ENCODE assay signal across 8 mouse cellular contexts in the genomic region with DNA sequence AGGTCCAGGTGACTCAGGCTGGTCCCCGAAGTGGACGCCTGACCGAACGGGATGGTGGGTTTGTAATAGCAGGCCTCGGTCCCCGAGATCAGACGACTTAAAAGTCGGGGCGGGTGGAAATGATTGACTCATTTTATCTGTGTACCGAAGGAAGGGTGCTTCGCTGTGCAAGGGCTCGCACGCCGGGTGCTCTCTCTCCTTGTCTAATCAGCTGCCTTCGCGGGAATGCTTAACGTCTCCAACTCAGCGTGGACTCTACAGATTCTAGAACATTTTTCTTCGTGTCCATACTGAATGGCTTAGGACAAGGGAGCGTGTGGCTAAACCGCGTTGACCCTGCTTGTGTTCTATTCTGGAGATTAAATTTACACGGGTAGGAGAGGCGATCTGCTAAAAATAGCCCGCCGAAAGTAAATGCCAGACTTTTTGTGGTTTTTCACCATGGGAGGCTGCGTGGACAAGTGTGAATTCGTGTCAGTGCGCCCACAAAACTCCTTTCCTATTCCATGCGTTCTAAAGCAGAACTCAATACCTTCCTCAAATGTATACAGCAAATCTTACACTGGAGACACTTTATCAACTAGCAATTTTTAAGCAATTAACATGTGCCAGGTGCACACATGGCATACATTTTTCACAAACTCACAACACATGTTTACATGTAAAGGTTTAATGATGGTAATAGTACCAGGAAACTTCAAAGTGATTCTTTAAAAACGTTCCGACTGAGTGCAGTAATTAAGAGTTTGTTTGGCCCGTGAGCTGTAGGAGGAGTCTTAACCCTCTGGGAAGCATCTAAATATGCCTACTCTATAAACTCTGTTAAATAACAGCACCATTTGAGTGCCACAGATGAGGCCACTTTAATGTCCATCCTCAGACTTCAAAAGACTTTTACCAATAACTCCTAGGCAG. TPM values are rescaled to one million over a fixed set of nuclear protein-coding genes. Genes with fewer than 3 reads are reported as not detected.
DNase-seq lines count a peak whose midpoint lies in the region; ATAC-seq and TF ChIP-seq lines count a peak whose summit lies in the region.

No protein-coding gene starts in this region.

- peak overlapping the region; percentile 90 for H3K4me2 ChIP-seq in forebrain, embryonic 12.5 days
- H3K4me2 ChIP-seq in midbrain, embryonic 15.5 days = peak overlapping the region; percentile 98

- H3K9me3 ChIP-seq in forebrain, embryonic 12.5 days = no peaks in the 10 kb centered on the region
- no peaks in the 10 kb centered on the region for H3K9me3 ChIP-seq in midbrain, embryonic 15.5 days

- peak overlapping the region; percentile 52 for H3K9ac ChIP-seq in heart, adult 2 months (ENCODE audit: low read depth, low read length)
- peak overlapping the region; percentile 71 for H3K9ac ChIP-seq in forebrain, embryonic 12.5 days
- peak overlapping the region; percentile 48 for H3K9ac ChIP-seq in midbrain, embryonic 15.5 days

- WGBS in heart, adult 2 months = 6% methylated on average over 33 of the region's 33 CpGs
- WGBS in forebrain, embryonic 12.5 days = 8% methylated on average over 33 of the region's 33 CpGs
- WGBS in midbrain, embryonic 15.5 days = 8% methylated on average over 33 of the region's 33 CpGs

- H3K36me3 ChIP-seq in heart, adult 2 months (ENCODE audit: control insufficient read depth, insufficient read depth, low read length) = no peaks in the 10 kb centered on the region
- no peaks in the 10 kb centered on the region for H3K36me3 ChIP-seq in forebrain, embryonic 12.5 days (replicated peaks)
- no peaks in the 10 kb centered on the region for H3K36me3 ChIP-seq in midbrain, embryonic 15.5 days (replicated peaks)

- peak overlapping the region; percentile 93 for H3K27ac ChIP-seq in heart, adult 2 months
- H3K27ac ChIP-seq in forebrain, embryonic 12.5 days = peak overlapping the region; percentile 26; the same call in 1 of the 2 replicates
- H3K27ac ChIP-seq in midbrain, embryonic 15.5 days = no peak overlapping the region; the same call in 1 of the 2 replicates

- no peak for DNase-seq in heart, adult 2 months
- no peak for DNase-seq in heart, postnatal 14 days
- DNase-seq in left cerebral cortex, adult 18-20 months (ENCODE audit: low spot score in 2 of 2) = peak; percentile 30 to 58
- no peak for DNase-seq in spleen, adult 18-20 months
- no peak for DNase-seq in thymus, postnatal 14 days

- no peaks in the 10 kb centered on the region for H3K79me2 ChIP-seq in heart, adult 2 months (replicated peaks; ENCODE audit: control insufficient read depth, insufficient read depth, low read length)

- ATAC-seq in CD4-positive, CD25-positive, alpha-beta regulatory T cell, adult 4 months = peak; percentile 67
- peak; percentile 68 for ATAC-seq in forebrain, embryonic 12.5 days (ENCODE audit: low FRiP score)
- peak; percentile 77 for ATAC-seq in midbrain, embryonic 15.5 days (replicated peaks)

- peaks cover 4% of the 10 kb centered on the region for H3K4me1 ChIP-seq in heart, adult 2 months (ENCODE audit: control insufficient read depth, insufficient read depth, low read length)
- H3K4me1 ChIP-seq in forebrain, embryonic 12.5 days = peaks cover 16% of the 10 kb centered on the region
- H3K4me1 ChIP-seq in midbrain, embryonic 15.5 days = peaks cover 10% of the 10 kb centered on the region

- no peak for TF ChIP-seq POLR2A in heart, adult 2 months (IDR thresholded peaks at IDR 0.05; ENCODE audit: insufficient read depth, low read depth, low read length)

- no peak for TF ChIP-seq EP300 in heart, adult 2 months (IDR thresholded peaks at IDR 0.05; ENCODE audit: insufficient read depth, low read depth, low read length)

- TF ChIP-seq CTCF in heart, adult 2 months (IDR thresholded peaks at IDR 0.05) = no peak

- intact Hi-C loops in heart, adult 2 months (cut with DNase I) = loop anchor here (2.0 to 5.0 kb wide), 3 partner anchors 30 to 81 kb away; partner anchors contain the start of gene Prmt9
- intact Hi-C loops in heart, postnatal 14 days (cut with DNase I) = loop anchor here (5.0 kb wide), 2 partner anchors 41 to 76 kb away; no protein-coding TSS in a partner anchor

- no peaks in the 10 kb centered on the region for H3K27me3 ChIP-seq in heart, adult 2 months (ENCODE audit: control insufficient read depth, insufficient read depth, low read length)
- H3K27me3 ChIP-seq in forebrain, embryonic 12.5 days = peaks cover 45% of the 10 kb centered on the region
- peaks cover 14% of the 10 kb centered on the region; the same call in 1 of the 2 replicates for H3K27me3 ChIP-seq in midbrain, embryonic 15.5 days (replicated peaks)

- H3K4me3 ChIP-seq in heart, adult 2 months = peak overlapping the region; percentile 88
- H3K4me3 ChIP-seq in forebrain, embryonic 12.5 days (replicated peaks) = peak overlapping the region; percentile 66
- H3K4me3 ChIP-seq in midbrain, embryonic 15.5 days = peak overlapping the region; percentile 60

RNA-seq across cellular contexts. Expression of gene Arhgap10, which starts 0.7 kb away (rescaled TPM):
- total RNA-seq in heart, adult 2 months (2021) = 10 to 100 TPM; 51.4 to 58.2 TPM
- 22.5 and 29.9 TPM in 2 replicates for polyA plus RNA-seq in heart, adult 2 months (2012; rRNA removed)
- total RNA-seq in heart, postnatal 14 days (2021) = 10 to 100 TPM; 48.6 to 52.5 TPM
- 1 to 10 TPM; 2.3 to 3.5 TPM for polyA plus RNA-seq in CD4-positive, CD25-positive, alpha-beta regulatory T cell, adult 4 months (2017; shearing (Covaris generic))
- polyA plus RNA-seq in forebrain, embryonic 12.5 days (2016; fragmentation: Nextera tagmentation; extraction: Ambion mirVana) = 9.7 and 11.4 TPM in 2 replicates
- 10 to 100 TPM; 40.4 to 44.0 TPM for total RNA-seq in left cerebral cortex, adult 18-20 months (2021)
- 3.1 and 3.3 TPM in 2 replicates for polyA plus RNA-seq in midbrain, embryonic 15.5 days (2015; fragmentation: Nextera tagmentation; extraction: Ambion mirVana)

RNA-seq across cellular contexts. Expression of gene Prmt9, which starts 30.7 kb away (rescaled TPM):
- total RNA-seq in heart, adult 2 months (2021) = 10 to 100 TPM; 10.2 to 13.1 TPM
- 5.2 and 8.4 TPM in 2 replicates for polyA plus RNA-seq in heart, adult 2 months (2012; rRNA removed)
- 10 to 100 TPM; 14.8 to 15.9 TPM for total RNA-seq in heart, postnatal 14 days (2021)
- polyA plus RNA-seq in CD4-positive, CD25-positive, alpha-beta regulatory T cell, adult 4 months (2017; shearing (Covaris generic)) = 10 to 100 TPM; 12.9 to 14.6 TPM
- 19.6 and 20.8 TPM in 2 replicates for polyA plus RNA-seq in forebrain, embryonic 12.5 days (2016; fragmentation: Nextera tagmentation; extraction: Ambion mirVana)
- total RNA-seq in left cerebral cortex, adult 18-20 months (2021) = 10 to 100 TPM; 19.8 TPM
- polyA plus RNA-seq in midbrain, embryonic 15.5 days (2015; fragmentation: Nextera tagmentation; extraction: Ambion mirVana) = 24.4 and 29.1 TPM in 2 replicates

Comparison
In these comparisons a context has a peak if more than half of its experiments do, and no peak if none do; other contexts are left out.
1. DNase-seq: peak in left cerebral cortex, adult 18-20 months (2 of 2); none in heart, adult 2 months (0 of 2), heart, postnatal 14 days (0 of 2), spleen, adult 18-20 months (0 of 2) and thymus, postnatal 14 days (single experiment).
2. Peak in every context shown above with its lines, with median percentiles within 50 percentile points of each other: H3K4me3 ChIP-seq, H3K9ac ChIP-seq and ATAC-seq.